Mouse (Mus musculus) neural tube, embryonic 14.5 days (tissue): ENCODE measurements around the gene Eef1a1. TPM values are rescaled to one million over a fixed set of nuclear protein-coding genes. Genes with fewer than 3 reads are reported as not detected.

Experiments used
- ATAC-seq: fragments of 200-750 bp; cut with Nextera tagmentation; 2 replicates; pipeline ENCODE4 v1.8.0; 2017; ENCODE audit warnings: low read depth, mild to moderate bottlenecking, moderate TSS enrichment, moderate library complexity
- H3K27ac ChIP-seq: fragments of 300-500 bp; sonication (generic); 2 replicates; pipeline ENCODE4 v1.5.1; 2014; ENCODE audit warnings: low read depth, mild to moderate bottlenecking, control low read depth, low read length, moderate library complexity, mixed read lengths
- H3K27me3 ChIP-seq: fragments of 300-500 bp; sonication (generic); 2 replicates; pipeline ENCODE4 v1.6.1; 2014; ENCODE audit warnings: low read length; ENCODE audit not compliant: control insufficient read depth, insufficient read depth
- H3K36me3 ChIP-seq: fragments of 300-500 bp; sonication (generic); 2 replicates; pipeline ENCODE4 v1.6.1; 2014; ENCODE audit warnings: low read length, mixed read lengths; ENCODE audit not compliant: control insufficient read depth, insufficient read depth
- H3K4me1 ChIP-seq: fragments of 300-500 bp; sonication (generic); 2 replicates; pipeline ENCODE4 v1.6.1; 2014; ENCODE audit warnings: low read length; ENCODE audit not compliant: control insufficient read depth, insufficient read depth
- H3K4me2 ChIP-seq: fragments of 300-500 bp; sonication (generic); 2 replicates; pipeline ENCODE4 v1.6.1; 2014; ENCODE audit warnings: mild to moderate bottlenecking, low read depth, low read length, control low read depth
- H3K4me3 ChIP-seq: fragments of 300-500 bp; sonication (generic); 2 replicates; pipeline ENCODE4 v1.5.1; 2014; ENCODE audit warnings: low read depth, low read length, control low read depth, mixed read lengths
- H3K9ac ChIP-seq: fragments of 300-500 bp; sonication (generic); replicated peaks from 2 replicates; pipeline ENCODE4 v1.6.1; 2014; ENCODE audit warnings: low read depth, mild to moderate bottlenecking, control low read depth, low read length, mixed read lengths
- H3K9me3 ChIP-seq: fragments of 300-500 bp; sonication (generic); 2 replicates; pipeline ENCODE4 v1.6.1; 2016; ENCODE audit warnings: low read length; ENCODE audit not compliant: control insufficient read depth
- WGBS: fragments of 180-500 bp; shearing (Covaris S2); extraction: QIAGEN DNeasy Blood & Tissue Kit; methylation state at CpG from one replicate; pipeline ENCODE4 v1.1.7; 2014; 5-methylcytosine and 5-hydroxymethylcytosine counted together
- polyA plus RNA-seq: library from polyadenylated mRNA; unstranded; fragments of >200 nt; fragmentation: Nextera tagmentation; extraction: Ambion mirVana; gene quantifications from 2 replicates; pipeline ENCODE4 v1.2.1, GENCODE M21; 2014

Eef1a1 gene
- polyA plus RNA-seq, 1 experiment from 2014 or later = 3,427 TPM

- Histone ChIP-seq H3K9ac (peak within 1 kb of the TSS; percentile 91), H3K36me3 (peaks cover 16% of the 10 kb centered on the region), H3K4me3 (peak within 1 kb of the TSS; percentile 100), H3K4me2 (peak within 1 kb of the TSS; percentile 69), H3K27me3 (peaks cover 16% of the 10 kb centered on the region), H3K9me3 (no peaks in the 10 kb centered on the region), H3K27ac (peak within 1 kb of the TSS; percentile 93), H3K4me1 (peaks cover 10% of the 10 kb centered on the region; the same call in 1 of the 2 replicates)
- under 1% methylated on average over 96 of the region's 96 CpGs for WGBS
- ATAC-seq = peak; percentile 92
Measured at GRCm38 (mm10) chr9:78447973-78448873, 40.7 kb downstream of the Eef1a1 start, which contains the start of the genes Mto1 and Gm17324. Mto1 (plus strand) TSS chr9:78448208. Gm17324 (minus strand) TSS chr9:78448786.

- H3K27ac ChIP-seq = no peak overlapping the region
- peak; percentile 16 for ATAC-seq
- no peaks in the 10 kb centered on the region for H3K9me3 ChIP-seq
- H3K4me2 ChIP-seq = peak overlapping the region; percentile 69
- H3K36me3 ChIP-seq = peaks cover 10% of the 10 kb centered on the region
- 30% methylated on average over 9 of the region's 9 CpGs for WGBS
- H3K4me1 ChIP-seq = peaks cover 10% of the 10 kb centered on the region; the same call in 1 of the 2 replicates
- peak overlapping the region; percentile 100 for H3K4me3 ChIP-seq
- peaks cover 22% of the 10 kb centered on the region for H3K27me3 ChIP-seq
- peak overlapping the region; percentile 91 for H3K9ac ChIP-seq
Measured at GRCm38 (mm10) chr9:78447606-78447972, 41.4 kb downstream of the Eef1a1 start.

- H3K4me3 ChIP-seq = peak within 1 kb of the TSS; percentile 36
- peaks cover 49% of the 10 kb centered on the region for H3K27me3 ChIP-seq
- no peaks in the 10 kb centered on the region for H3K9me3 ChIP-seq
- under 1% methylated on average over 81 of the region's 81 CpGs for WGBS
- no peak within 1 kb of the TSS for H3K27ac ChIP-seq
- H3K4me1 ChIP-seq = no peaks in the 10 kb centered on the region
- peak within 1 kb of the TSS; percentile 59 for H3K4me2 ChIP-seq
- no peaks in the 10 kb centered on the region for H3K36me3 ChIP-seq
- peak within 1 kb of the TSS; percentile 37 for H3K9ac ChIP-seq
- peak; percentile 58; the same call in 1 of the 2 replicates for ATAC-seq
Measured at GRCm38 (mm10) chr9:78442579-78443392, 46.2 kb downstream of the Eef1a1 start, which contains the start of gene Cgas. Cgas (minus strand) TSS chr9:78443237.

GRCm38 (mm10) chr9:78442237-78442578 is 46.7 kb downstream of the Eef1a1 start:
- H3K27ac ChIP-seq = no peak overlapping the region
- H3K4me3 ChIP-seq = peak overlapping the region; percentile 36
- 6% methylated on average over 9 of the region's 9 CpGs for WGBS
- peaks cover 49% of the 10 kb centered on the region for H3K27me3 ChIP-seq
- peak overlapping the region; percentile 37; the same call in 1 of the 2 replicates for H3K9ac ChIP-seq
- H3K4me1 ChIP-seq = no peaks in the 10 kb centered on the region
- no peaks in the 10 kb centered on the region for H3K9me3 ChIP-seq
- peak; percentile 25; the same call in 1 of the 2 replicates for ATAC-seq
- no peaks in the 10 kb centered on the region for H3K36me3 ChIP-seq
- H3K4me2 ChIP-seq = peak overlapping the region; percentile 59

- Histone ChIP-seq H3K4me2 (no peak overlapping the region), H3K36me3 (no peaks in the 10 kb centered on the region), H3K4me3 (no peak overlapping the region), H3K4me1 (no peaks in the 10 kb centered on the region), H3K9me3 (no peaks in the 10 kb centered on the region), H3K9ac (no peak overlapping the region), H3K27ac (no peak overlapping the region), H3K27me3 (peaks cover 41% of the 10 kb centered on the region)
- WGBS = 68% methylated on average over 5 of the region's 5 CpGs
- ATAC-seq = no peak
Measured at GRCm38 (mm10) chr9:78439426-78439825, 49.5 kb downstream of the Eef1a1 start.

- 89% methylated on average over 5 of the region's 5 CpGs for WGBS
- no peak overlapping the region for H3K4me3 ChIP-seq
- ATAC-seq = no peak
- H3K27ac ChIP-seq = no peak overlapping the region
- no peak overlapping the region for H3K4me2 ChIP-seq
- H3K9me3 ChIP-seq = no peaks in the 10 kb centered on the region
- H3K27me3 ChIP-seq = no peaks in the 10 kb centered on the region
- no peak overlapping the region for H3K9ac ChIP-seq
- H3K4me1 ChIP-seq = no peaks in the 10 kb centered on the region
- no peaks in the 10 kb centered on the region for H3K36me3 ChIP-seq
Measured at GRCm38 (mm10) chr9:78432471-78432870, 56.5 kb downstream of the Eef1a1 start.

GRCm38 (mm10) chr9:78430486-78430885 is 58.5 kb downstream of the Eef1a1 start:
- H3K27me3 ChIP-seq = no peaks in the 10 kb centered on the region

GRCm38 (mm10) chr9:78429551-78429950 is 59.4 kb downstream of the Eef1a1 start:
- WGBS = 59% methylated on average over 2 of the region's 2 CpGs
- Histone ChIP-seq H3K4me2 (no peak overlapping the region), H3K4me3 (no peak overlapping the region), H3K27me3 (no peaks in the 10 kb centered on the region), H3K9me3 (no peaks in the 10 kb centered on the region), H3K4me1 (no peaks in the 10 kb centered on the region), H3K36me3 (no peaks in the 10 kb centered on the region), H3K27ac (no peak overlapping the region), H3K9ac (no peak overlapping the region)
- no peak for ATAC-seq

More at GRCm38 (mm10) chr9:78430486-78430885, 58.5 kb downstream of the Eef1a1 start:
- no peaks in the 10 kb centered on the region for H3K4me1 ChIP-seq
- 73% methylated on average over 6 of the region's 6 CpGs for WGBS
- no peak for ATAC-seq
- H3K27ac ChIP-seq = no peak overlapping the region
- no peak overlapping the region for H3K9ac ChIP-seq
- H3K9me3 ChIP-seq = no peaks in the 10 kb centered on the region
- no peak overlapping the region for H3K4me2 ChIP-seq
- H3K36me3 ChIP-seq = no peaks in the 10 kb centered on the region
- no peak overlapping the region for H3K4me3 ChIP-seq
